Mouse (Mus musculus): ENCODE measurements around the gene Erbb4. TPM values are rescaled to one million over a fixed set of nuclear protein-coding genes. Genes with fewer than 3 reads are reported as not detected.

Gene Erbb4
- polyA plus RNA-seq, 1 experiment from 2014 or later: 23.7 TPM

- H3K36me3 ChIP-seq (replicated peaks; ENCODE audit: control insufficient read depth, insufficient read depth): no peaks in the 10 kb centered on the region
- no peak overlapping the region for H3K4me3 ChIP-seq (replicated peaks; ENCODE audit: low read length)
- no peak overlapping the region for H3K9ac ChIP-seq
- WGBS: 80% methylated on average over 2 of the region's 2 CpGs
- H3K4me1 ChIP-seq (replicated peaks; ENCODE audit: control insufficient read depth, insufficient read depth, low read length): no peaks in the 10 kb centered on the region
- ATAC-seq (ENCODE audit: low FRiP score) (no peak), DNase-seq (ENCODE audit: low spot score) (no peak)
- H3K27me3 ChIP-seq (ENCODE audit: control insufficient read depth, insufficient read depth, low read length): no peaks in the 10 kb centered on the region
- H3K4me2 ChIP-seq (replicated peaks): no peak overlapping the region
- no peak overlapping the region for H3K27ac ChIP-seq
- H3K9me3 ChIP-seq (ENCODE audit: control insufficient read depth, low read length): no peaks in the 10 kb centered on the region
These were observed 590.0 kb downstream of the Erbb4 start for GRCm38 (mm10) chr1:68517820-68518219.

- WGBS: 86% methylated on average over 1 of the region's 1 CpGs
- ATAC-seq (ENCODE audit: low FRiP score): no peak
- no peaks in the 10 kb centered on the region for H3K36me3 ChIP-seq (replicated peaks; ENCODE audit: control insufficient read depth, insufficient read depth)
- DNase-seq (ENCODE audit: low spot score): no peak
- no peaks in the 10 kb centered on the region for H3K4me1 ChIP-seq (replicated peaks; ENCODE audit: control insufficient read depth, insufficient read depth, low read length)
- H3K27me3 ChIP-seq (ENCODE audit: control insufficient read depth, insufficient read depth, low read length): no peaks in the 10 kb centered on the region
- no peaks in the 10 kb centered on the region for H3K9me3 ChIP-seq (ENCODE audit: control insufficient read depth, low read length)
- no peak overlapping the region for H3K9ac ChIP-seq
- H3K27ac ChIP-seq: no peak overlapping the region
- no peak overlapping the region for H3K4me3 ChIP-seq (replicated peaks; ENCODE audit: low read length)
- H3K4me2 ChIP-seq (replicated peaks): no peak overlapping the region
These were observed 604.0 kb downstream of the Erbb4 start for GRCm38 (mm10) chr1:68503873-68504272.

GRCm38 (mm10) chr1:68501561-68501960 is 606.3 kb downstream of the Erbb4 start:
- 52% methylated on average over 4 of the region's 4 CpGs for WGBS
- H3K4me2 ChIP-seq (replicated peaks): no peak overlapping the region
- H3K4me3 ChIP-seq (replicated peaks; ENCODE audit: low read length): no peak overlapping the region
- no peaks in the 10 kb centered on the region for H3K36me3 ChIP-seq (replicated peaks; ENCODE audit: control insufficient read depth, insufficient read depth)
- H3K4me1 ChIP-seq (replicated peaks; ENCODE audit: control insufficient read depth, insufficient read depth, low read length): no peaks in the 10 kb centered on the region
- no peaks in the 10 kb centered on the region for H3K9me3 ChIP-seq (ENCODE audit: control insufficient read depth, low read length)
- no peak overlapping the region for H3K27ac ChIP-seq
- ATAC-seq (ENCODE audit: low FRiP score) (no peak), DNase-seq (ENCODE audit: low spot score) (no peak)
- H3K27me3 ChIP-seq (ENCODE audit: control insufficient read depth, insufficient read depth, low read length): no peaks in the 10 kb centered on the region
- H3K9ac ChIP-seq: no peak overlapping the region

GRCm38 (mm10) chr1:68466390-68466960 is 641.4 kb downstream of the Erbb4 start:
- Histone ChIP-seq H3K9ac (no peak overlapping the region), H3K4me1 (replicated peaks; ENCODE audit: control insufficient read depth, insufficient read depth, low read length) (peaks cover 4% of the 10 kb centered on the region; the same call in 1 of the 2 replicates), H3K4me2 (replicated peaks) (no peak overlapping the region), H3K9me3 (ENCODE audit: control insufficient read depth, low read length) (no peaks in the 10 kb centered on the region), H3K4me3 (replicated peaks; ENCODE audit: low read length) (no peak overlapping the region), H3K27me3 (ENCODE audit: control insufficient read depth, insufficient read depth, low read length) (no peaks in the 10 kb centered on the region), H3K27ac (no peak overlapping the region), H3K36me3 (replicated peaks; ENCODE audit: control insufficient read depth, insufficient read depth) (no peaks in the 10 kb centered on the region)
- no peak for DNase-seq (ENCODE audit: low spot score)
- ATAC-seq (ENCODE audit: low FRiP score): no peak

- no peak overlapping the region for H3K9ac ChIP-seq
- ATAC-seq (ENCODE audit: low FRiP score) (no peak), DNase-seq (ENCODE audit: low spot score) (no peak)
- H3K27ac ChIP-seq: no peak overlapping the region
- H3K4me3 ChIP-seq (replicated peaks; ENCODE audit: low read length): no peak overlapping the region
- WGBS: 77% methylated on average over 1 of the region's 1 CpGs
- H3K4me1 ChIP-seq (replicated peaks; ENCODE audit: control insufficient read depth, insufficient read depth, low read length): no peaks in the 10 kb centered on the region
- no peaks in the 10 kb centered on the region for H3K27me3 ChIP-seq (ENCODE audit: control insufficient read depth, insufficient read depth, low read length)
- no peaks in the 10 kb centered on the region for H3K9me3 ChIP-seq (ENCODE audit: control insufficient read depth, low read length)
- no peak overlapping the region for H3K4me2 ChIP-seq (replicated peaks)
- H3K36me3 ChIP-seq (replicated peaks; ENCODE audit: control insufficient read depth, insufficient read depth): no peaks in the 10 kb centered on the region
These were observed 656.6 kb downstream of the Erbb4 start for GRCm38 (mm10) chr1:68451274-68451673.

- Histone ChIP-seq H3K9me3 (ENCODE audit: control insufficient read depth, low read length) (no peaks in the 10 kb centered on the region), H3K36me3 (replicated peaks; ENCODE audit: control insufficient read depth, insufficient read depth) (no peaks in the 10 kb centered on the region), H3K27me3 (ENCODE audit: control insufficient read depth, insufficient read depth, low read length) (no peaks in the 10 kb centered on the region), H3K4me1 (replicated peaks; ENCODE audit: control insufficient read depth, insufficient read depth, low read length) (no peaks in the 10 kb centered on the region; the same call in 1 of the 2 replicates), H3K4me2 (replicated peaks) (no peak overlapping the region), H3K9ac (no peak overlapping the region), H3K27ac (no peak overlapping the region), H3K4me3 (replicated peaks; ENCODE audit: low read length) (no peak overlapping the region)
- DNase-seq (ENCODE audit: low spot score) (no peak), ATAC-seq (ENCODE audit: low FRiP score) (no peak)
- 64% methylated on average over 5 of the region's 5 CpGs for WGBS
These were observed 683.4 kb downstream of the Erbb4 start for GRCm38 (mm10) chr1:68424336-68424983.

GRCm38 (mm10) chr1:68401204-68401603 is 706.7 kb downstream of the Erbb4 start:
- peaks cover 13% of the 10 kb centered on the region; the same call in 1 of the 2 replicates for H3K4me1 ChIP-seq (replicated peaks; ENCODE audit: control insufficient read depth, insufficient read depth, low read length)
- no peaks in the 10 kb centered on the region for H3K36me3 ChIP-seq (replicated peaks; ENCODE audit: control insufficient read depth, insufficient read depth)
- no peak overlapping the region for H3K4me3 ChIP-seq (replicated peaks; ENCODE audit: low read length)
- no peaks in the 10 kb centered on the region for H3K9me3 ChIP-seq (ENCODE audit: control insufficient read depth, low read length)
- WGBS: 22% methylated on average over 4 of the region's 4 CpGs
- H3K4me2 ChIP-seq (replicated peaks): no peak overlapping the region
- DNase-seq (ENCODE audit: low spot score) (no peak), ATAC-seq (ENCODE audit: low FRiP score) (no peak)
- H3K27me3 ChIP-seq (ENCODE audit: control insufficient read depth, insufficient read depth, low read length): no peaks in the 10 kb centered on the region
- no peak overlapping the region; the same call in 1 of the 2 replicates for H3K27ac ChIP-seq
- no peak overlapping the region for H3K9ac ChIP-seq

GRCm38 (mm10) chr1:68371531-68371930 is 736.3 kb downstream of the Erbb4 start:
- DNase-seq (ENCODE audit: low spot score) (no peak), ATAC-seq (ENCODE audit: low FRiP score) (no peak)
- no peaks in the 10 kb centered on the region for H3K4me1 ChIP-seq (replicated peaks; ENCODE audit: control insufficient read depth, insufficient read depth, low read length)
- H3K9me3 ChIP-seq (ENCODE audit: control insufficient read depth, low read length): no peaks in the 10 kb centered on the region
- WGBS: 86% methylated on average over 2 of the region's 2 CpGs
- H3K4me2 ChIP-seq (replicated peaks): no peak overlapping the region
- H3K9ac ChIP-seq: no peak overlapping the region
- no peaks in the 10 kb centered on the region for H3K36me3 ChIP-seq (replicated peaks; ENCODE audit: control insufficient read depth, insufficient read depth)
- H3K4me3 ChIP-seq (replicated peaks; ENCODE audit: low read length): no peak overlapping the region
- H3K27me3 ChIP-seq (ENCODE audit: control insufficient read depth, insufficient read depth, low read length): no peaks in the 10 kb centered on the region
- no peak overlapping the region for H3K27ac ChIP-seq

- no peak for DNase-seq (ENCODE audit: low spot score)
- Histone ChIP-seq H3K4me2 (replicated peaks) (no peak overlapping the region), H3K4me3 (replicated peaks; ENCODE audit: low read length) (no peak overlapping the region), H3K9ac (no peak overlapping the region), H3K27me3 (ENCODE audit: control insufficient read depth, insufficient read depth, low read length) (no peaks in the 10 kb centered on the region), H3K36me3 (replicated peaks; ENCODE audit: control insufficient read depth, insufficient read depth) (no peaks in the 10 kb centered on the region), H3K9me3 (ENCODE audit: control insufficient read depth, low read length) (no peaks in the 10 kb centered on the region), H3K4me1 (replicated peaks; ENCODE audit: control insufficient read depth, insufficient read depth, low read length) (no peaks in the 10 kb centered on the region), H3K27ac (no peak overlapping the region)
- no peak for ATAC-seq (ENCODE audit: low FRiP score)
- 47% methylated on average over 2 of the region's 2 CpGs for WGBS
These were observed 774.1 kb downstream of the Erbb4 start for GRCm38 (mm10) chr1:68333714-68334113.
